Mouse (Mus musculus) small intestine, adult 2 months (tissue): ENCODE measurements around the gene Mpp2. TPM values are rescaled to one million over a fixed set of nuclear protein-coding genes. Genes with fewer than 3 reads are reported as not detected.

Experiments
- H3K27ac ChIP-seq: fragments of 200-500 bp; 2 replicates; pipeline ENCODE4 v1.5.1; 2012; ENCODE audit warnings: low read depth, low read length, control low read depth, inconsistent platforms; ENCODE audit not compliant: insufficient read depth
- H3K27me3 ChIP-seq: fragments of 200-500 bp; 2 replicates; pipeline ENCODE4 v1.6.1; 2012; ENCODE audit warnings: mild to moderate bottlenecking, moderate library complexity, low read length, inconsistent platforms; ENCODE audit not compliant: control insufficient read depth, insufficient read depth
- H3K36me3 ChIP-seq: fragments of 200-500 bp; 2 replicates; pipeline ENCODE4 v1.6.1; 2012; ENCODE audit warnings: mild to moderate bottlenecking, low read length, control low read depth, inconsistent platforms; ENCODE audit not compliant: control insufficient read depth, insufficient read depth
- H3K4me1 ChIP-seq: fragments of 200-500 bp; 2 replicates; pipeline ENCODE4 v1.6.1; 2012; ENCODE audit warnings: low read length, inconsistent platforms, mixed read lengths; ENCODE audit not compliant: control insufficient read depth, insufficient read depth, insufficient read length
- H3K4me3 ChIP-seq: fragments of 200-500 bp; 2 replicates; pipeline ENCODE4 v1.5.1; 2012; ENCODE audit warnings: low read depth, mild to moderate bottlenecking, control low read depth, inconsistent platforms, low read length, moderate library complexity
- CTCF ChIP-seq: fragments of 200-500 bp; IDR thresholded peaks from 2 replicates; pipeline ENCODE4 v1.5.1; 2012; ENCODE audit warnings: low read depth, mild to moderate bottlenecking, control low read depth, inconsistent platforms, low read length, moderate library complexity, mixed read lengths; ENCODE audit not compliant: insufficient replicate concordance, insufficient read length; ENCODE audit errors: extremely low read depth
- POLR2A ChIP-seq: fragments of 200-500 bp; IDR thresholded peaks from 2 replicates; pipeline ENCODE4 v1.6.1; 2012; ENCODE audit warnings: low read depth, mild to moderate bottlenecking, control low read depth, inconsistent platforms, low read length, moderate library complexity
- WGBS: fragments of 180-500 bp; shearing (Covaris S2); methylation state at CpG from one replicate; pipeline ENCODE4 v1.1.7; 2018; 5-methylcytosine and 5-hydroxymethylcytosine counted together
- polyA plus RNA-seq: library from polyadenylated mRNA; depleted of rRNA; stranded (reverse); fragments of >200 nt; gene quantifications from 2 replicates; pipeline ENCODE4 v1.2.3, GENCODE M21; 2012

Mpp2 gene
- polyA plus RNA-seq, 1 experiment = 1.2 TPM

DNA sequence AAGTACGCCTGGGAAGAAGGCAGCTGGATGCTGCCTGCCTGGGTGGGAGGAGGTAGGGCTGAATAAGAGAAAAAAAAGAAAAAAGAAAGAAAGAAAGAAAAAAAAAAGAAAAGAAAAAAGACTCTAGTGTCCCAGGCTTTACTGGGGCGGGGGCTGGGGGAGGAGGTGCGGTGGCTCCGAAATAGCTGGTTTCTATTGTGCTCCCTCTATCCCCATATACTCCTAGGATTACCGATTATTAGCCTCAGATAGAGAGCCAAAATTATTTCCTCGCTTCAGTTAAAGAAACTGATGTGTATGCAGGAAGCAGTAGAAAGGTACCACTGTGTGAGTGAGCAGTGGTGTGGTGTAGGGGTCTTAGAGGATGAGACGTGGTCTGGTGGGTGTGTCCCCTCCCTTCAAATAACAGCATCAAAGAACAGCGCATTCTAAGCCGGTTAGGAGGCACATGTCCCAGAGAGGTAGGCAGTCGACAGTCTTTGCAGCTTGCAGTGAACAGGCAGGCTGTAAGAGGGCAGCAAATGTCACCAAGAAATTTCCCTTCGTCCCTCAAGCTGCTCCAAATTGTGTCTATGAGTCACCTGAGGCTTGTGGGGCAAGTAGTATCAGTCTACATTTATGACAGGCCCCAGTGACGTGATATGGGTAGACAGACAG lies 60.8 kb downstream of the Mpp2 start:
- WGBS = 6% methylated on average over 12 of the region's 12 CpGs
- H3K27me3 ChIP-seq = 0 out of 2 replicates have a peak, but pooled peaks cover 4% of the 10 kb centered on the region
- peak overlapping the region; percentile 88 for H3K4me3 ChIP-seq
- TF ChIP-seq POLR2A (no peak), CTCF (no peak)
- H3K27ac ChIP-seq = no peak overlapping the region
- no peaks in the 10 kb centered on the region for H3K36me3 ChIP-seq
- peaks cover 9% of the 10 kb centered on the region for H3K4me1 ChIP-seq

DNA sequence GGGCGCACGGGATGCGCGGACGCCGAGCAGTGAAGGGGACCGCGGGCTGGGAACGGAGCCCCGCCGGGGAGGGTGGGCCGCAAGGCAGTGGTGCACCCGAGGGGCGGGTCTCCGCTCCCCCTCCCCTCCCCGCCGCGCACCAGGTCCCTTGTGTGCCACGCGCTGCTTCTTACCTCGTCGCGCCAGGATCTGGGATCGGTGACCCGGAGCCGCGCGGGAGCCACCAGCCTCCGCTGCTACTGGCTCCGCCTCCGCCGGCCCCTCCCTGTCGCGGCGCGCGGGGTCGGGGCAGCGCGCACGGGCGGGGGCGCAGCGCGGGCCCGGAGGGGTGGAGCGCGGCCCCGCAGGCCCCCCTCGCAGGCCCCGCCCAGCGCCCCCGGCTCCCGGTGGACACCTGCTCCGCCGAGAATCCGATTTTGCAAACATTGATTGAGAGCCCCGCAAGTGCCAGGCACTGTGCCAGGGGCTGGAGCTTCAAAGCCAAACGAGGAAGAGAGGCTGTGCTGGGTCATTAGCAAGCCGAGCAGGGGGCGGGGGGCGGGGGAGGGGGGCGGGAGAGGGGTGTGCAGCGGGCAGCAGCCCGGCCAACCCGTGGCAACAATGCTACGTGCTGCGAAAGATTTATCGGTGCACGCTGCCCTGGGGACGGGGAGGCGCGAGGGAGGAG lies 61.5 kb downstream of the Mpp2 start:
- Histone ChIP-seq H3K4me3 (peak overlapping the region; percentile 88), H3K4me1 (peaks cover 7% of the 10 kb centered on the region), H3K27me3 (0 out of 2 replicates have a peak, but pooled peaks cover 4% of the 10 kb centered on the region), H3K27ac (no peak overlapping the region), H3K36me3 (no peaks in the 10 kb centered on the region)
- TF ChIP-seq POLR2A = no peak
- TF ChIP-seq CTCF = no peak
- WGBS = under 1% methylated on average over 64 of the region's 73 CpGs

DNA sequence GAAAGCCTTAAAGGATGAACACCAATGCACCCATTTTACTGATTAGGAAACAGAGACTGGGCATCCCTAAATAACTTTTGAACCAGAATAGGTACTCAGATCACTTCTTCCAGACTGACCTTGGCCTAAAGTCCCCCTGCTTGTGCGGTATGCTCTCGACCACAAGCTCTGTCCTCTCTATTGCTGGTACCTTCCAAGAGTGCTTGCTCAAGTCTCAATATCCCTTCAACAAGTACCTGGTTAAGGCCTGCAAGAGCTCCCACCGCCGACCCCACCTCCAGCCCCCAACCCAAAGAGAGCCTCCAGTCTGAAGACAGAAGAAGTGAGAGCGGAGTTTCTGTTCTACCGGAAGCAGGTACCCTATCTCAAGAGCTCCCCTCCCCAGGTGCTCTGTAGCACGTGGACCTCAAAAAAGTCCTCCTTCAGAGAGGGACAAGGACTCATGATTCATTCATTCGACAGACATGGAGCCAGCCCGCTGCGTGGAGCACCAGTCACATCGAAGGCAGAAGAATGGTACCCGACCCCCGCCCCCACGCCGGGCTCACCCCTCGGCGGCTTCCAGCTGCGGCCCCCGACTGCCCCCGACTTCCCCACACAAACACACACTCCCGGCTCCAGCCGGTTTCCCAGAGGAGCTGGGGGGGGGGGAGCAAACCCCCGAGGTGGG lies 62.2 kb downstream of the Mpp2 start:
- WGBS = 9% methylated on average over 23 of the region's 23 CpGs
- no peak overlapping the region for H3K27ac ChIP-seq
- TF ChIP-seq POLR2A (no peak), CTCF (no peak)

DNA sequence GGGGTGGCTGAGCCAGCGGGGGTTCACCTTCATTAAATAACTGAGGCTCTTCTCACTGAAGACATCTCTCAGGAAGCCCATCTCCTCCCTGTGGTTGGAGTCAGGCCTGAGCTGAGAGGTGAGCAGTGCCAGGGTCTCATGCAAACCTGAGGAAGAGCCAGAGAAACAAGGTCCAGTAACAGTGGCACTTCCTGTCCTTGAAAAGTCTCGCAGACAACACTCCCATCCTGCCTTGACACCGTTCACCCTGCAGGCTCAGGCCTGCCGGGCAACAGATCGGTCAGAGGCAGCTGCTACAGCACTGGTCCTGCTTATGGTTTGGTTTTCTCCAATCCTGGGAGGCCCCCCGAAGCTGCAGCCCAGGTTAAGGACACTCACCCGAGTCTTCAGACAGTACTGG lies 63.0 kb downstream of the Mpp2 start:
- Histone ChIP-seq H3K27ac (no peak overlapping the region), H3K4me1 (peaks cover 7% of the 10 kb centered on the region), H3K36me3 (no peaks in the 10 kb centered on the region), H3K4me3 (no peak overlapping the region), H3K27me3 (0 out of 2 replicates have a peak, but pooled peaks cover 4% of the 10 kb centered on the region)
- TF ChIP-seq CTCF = no peak
- no peak for TF ChIP-seq POLR2A
- WGBS = 85% methylated on average over 7 of the region's 7 CpGs

More for the DNA sequence above, 62.2 kb downstream of the Mpp2 start:
- Histone ChIP-seq H3K36me3 (no peaks in the 10 kb centered on the region), H3K4me1 (peaks cover 7% of the 10 kb centered on the region), H3K27me3 (0 out of 2 replicates have a peak, but pooled peaks cover 4% of the 10 kb centered on the region), H3K4me3 (peak overlapping the region; percentile 88)

DNA sequence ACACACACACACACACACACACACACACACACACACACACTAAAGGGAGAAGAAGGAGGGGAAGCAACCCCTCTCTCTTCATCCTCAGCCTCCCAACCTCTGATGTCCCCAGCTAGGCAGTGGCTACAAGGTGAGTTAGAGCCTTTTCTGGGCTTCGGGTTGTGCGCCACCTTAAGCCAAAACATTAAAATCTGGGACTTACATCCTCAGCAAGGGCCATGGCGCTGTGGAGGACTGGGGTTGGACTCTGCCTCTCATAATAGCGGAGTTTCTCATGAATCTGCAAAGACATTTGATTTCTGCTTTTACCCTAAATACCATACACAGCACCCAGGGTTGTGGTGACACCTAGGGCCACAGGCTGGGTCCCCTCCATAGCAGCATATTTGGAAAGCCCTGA lies 63.4 kb downstream of the Mpp2 start:
- Histone ChIP-seq H3K27ac (no peak overlapping the region), H3K36me3 (no peaks in the 10 kb centered on the region), H3K4me3 (no peak overlapping the region), H3K4me1 (peaks cover 7% of the 10 kb centered on the region), H3K27me3 (0 out of 2 replicates have a peak, but pooled peaks cover 4% of the 10 kb centered on the region)
- TF ChIP-seq POLR2A (no peak), CTCF (no peak)
- 91% methylated on average over 4 of the region's 4 CpGs for WGBS

DNA sequence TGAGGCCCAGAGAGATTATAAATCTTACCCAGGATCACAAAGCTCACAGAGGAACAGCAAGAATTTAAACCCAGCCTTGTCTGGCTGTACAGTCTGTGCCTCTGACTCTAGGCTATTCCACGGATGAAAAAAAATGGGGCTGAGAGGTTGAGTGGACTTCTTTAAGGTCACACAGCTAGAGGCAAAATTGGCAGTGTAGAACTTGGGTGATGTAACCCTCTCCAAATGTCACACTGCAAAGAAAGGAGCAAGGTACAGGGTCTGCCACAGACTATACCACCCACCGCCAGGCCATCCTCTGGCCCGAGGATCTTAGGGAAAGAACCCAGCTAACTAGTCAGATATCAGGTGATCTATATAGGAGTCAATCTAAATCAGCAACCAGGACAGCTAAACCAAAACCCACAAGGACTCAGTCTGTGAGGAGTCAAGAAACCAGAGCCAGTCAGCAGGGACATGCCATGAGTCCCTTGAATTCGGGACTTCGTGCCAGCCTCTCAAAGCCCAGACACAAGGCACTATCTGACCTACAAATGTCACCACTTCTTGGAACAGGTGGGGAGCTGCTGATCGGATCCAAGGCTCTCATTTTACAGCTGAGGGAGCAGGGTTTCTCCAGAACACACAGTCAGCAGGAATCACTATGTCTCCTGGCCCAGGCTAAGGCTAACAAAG lies 64.1 kb downstream of the Mpp2 start:
- Histone ChIP-seq H3K4me3 (no peak overlapping the region), H3K27me3 (0 out of 2 replicates have a peak, but pooled peaks cover 4% of the 10 kb centered on the region), H3K4me1 (peaks cover 7% of the 10 kb centered on the region), H3K36me3 (no peaks in the 10 kb centered on the region), H3K27ac (no peak overlapping the region)
- 92% methylated on average over 6 of the region's 6 CpGs for WGBS
- TF ChIP-seq POLR2A (no peak), CTCF (no peak)
